Mouse (Mus musculus) kidney, embryonic 16.5 days (tissue): Measurements from ENCODE around the gene Gm29609. TPM values are rescaled to one million over a fixed set of nuclear protein-coding genes. Genes with fewer than 3 reads are reported as not detected.

Experiments
- ATAC-seq: fragments of 200-750 bp; cut with Nextera tagmentation; 2 replicates; pipeline ENCODE4 v1.8.0; 2017; ENCODE audit warnings: moderate TSS enrichment; ENCODE audit not compliant: low FRiP score, low TSS enrichment
- H3K27ac ChIP-seq: fragments of 300-500 bp; sonication (generic); 2 replicates; pipeline ENCODE4 v1.5.1; 2014; ENCODE audit warnings: low read length
- H3K27me3 ChIP-seq: fragments of 300-500 bp; sonication (generic); 2 replicates; pipeline ENCODE4 v1.6.1; 2014; ENCODE audit warnings: low read length, control low read depth, mixed read lengths; ENCODE audit not compliant: insufficient read depth
- H3K36me3 ChIP-seq: fragments of 300-500 bp; sonication (generic); 2 replicates; pipeline ENCODE4 v1.6.1; 2014; ENCODE audit warnings: low read length, control low read depth, mixed read lengths; ENCODE audit not compliant: insufficient read depth
- H3K4me1 ChIP-seq: fragments of 300-500 bp; sonication (generic); 2 replicates; pipeline ENCODE4 v1.6.1; 2014; ENCODE audit warnings: low read length, control low read depth, mixed read lengths; ENCODE audit not compliant: insufficient read depth
- H3K4me2 ChIP-seq: fragments of 300-500 bp; sonication (generic); replicated peaks from 2 replicates; pipeline ENCODE4 v1.6.1; 2014; ENCODE audit warnings: low read depth, low read length
- H3K4me3 ChIP-seq: fragments of 300-500 bp; sonication (generic); 2 replicates; pipeline ENCODE4 v1.5.1; 2014; ENCODE audit warnings: mild to moderate bottlenecking, low read length
- H3K9ac ChIP-seq: fragments of 300-500 bp; sonication (generic); replicated peaks from 2 replicates; pipeline ENCODE4 v1.6.1; 2014; ENCODE audit warnings: low read length
- H3K9me3 ChIP-seq: fragments of 300-500 bp; sonication (generic); 2 replicates; pipeline ENCODE4 v1.6.1; 2016; ENCODE audit warnings: low read length, control low read depth
- WGBS: fragments of 180-500 bp; shearing (Covaris S2); extraction: QIAGEN DNeasy Blood & Tissue Kit; methylation state at CpG from one replicate; pipeline ENCODE4 v1.1.7; 2014; 5-methylcytosine and 5-hydroxymethylcytosine counted together
- polyA plus RNA-seq: library from polyadenylated mRNA; unstranded; fragments of >200 nt; fragmentation: Nextera tagmentation; extraction: Ambion mirVana; gene quantifications from 2 replicates; pipeline ENCODE4 v1.2.1, GENCODE M21; 2015

Gene Gm29609
- polyA plus RNA-seq, 1 experiment from 2014 or later = 2.1 TPM

DNA sequence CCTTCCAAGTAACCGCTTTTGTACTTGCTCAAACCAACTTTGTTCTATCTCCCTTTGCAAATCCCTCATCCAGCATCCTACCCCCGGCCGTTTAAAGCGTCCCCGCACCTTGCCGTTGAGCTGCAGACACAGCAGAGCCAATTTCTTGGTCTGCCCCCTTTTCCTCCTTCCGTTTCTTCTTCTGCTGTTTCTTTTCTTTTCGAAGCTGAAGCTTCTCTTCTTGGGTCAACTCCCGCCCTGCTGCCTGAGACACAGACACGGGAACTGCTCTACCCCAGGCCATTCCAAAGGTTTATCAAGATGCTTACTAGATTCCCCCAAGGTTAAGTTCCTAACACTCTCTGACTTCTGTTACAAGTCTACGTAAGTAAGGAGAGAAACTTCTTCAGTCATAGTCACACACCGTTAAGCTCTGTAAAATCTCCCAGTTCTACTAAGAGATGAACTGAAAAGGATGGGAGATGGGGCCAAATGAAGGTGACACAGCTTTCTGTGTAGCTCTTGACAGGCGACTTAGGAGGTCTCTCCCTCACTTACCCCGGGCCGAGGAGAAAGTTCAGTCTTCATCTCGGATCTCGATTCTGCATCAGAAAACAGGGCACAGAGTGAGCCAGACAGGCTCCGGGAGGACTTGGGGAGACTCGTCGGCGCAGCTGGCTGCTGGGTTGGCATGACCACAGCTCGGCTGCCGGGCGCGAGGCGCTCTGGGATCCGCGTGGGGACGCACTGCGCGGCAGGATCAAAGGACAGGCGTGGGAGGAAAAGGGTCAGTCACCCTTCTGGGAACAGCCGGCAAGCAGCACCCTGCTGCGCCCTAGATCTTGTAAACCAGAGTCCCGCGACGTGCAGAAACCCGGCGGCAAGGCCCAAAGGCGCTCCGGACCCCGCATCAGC lies 12.6 kb upstream of the Gm29609 start:
- peak overlapping the region; percentile 86 for H3K9ac ChIP-seq
- peaks cover 17% of the 10 kb centered on the region for H3K4me1 ChIP-seq
- peaks cover 55% of the 10 kb centered on the region for H3K36me3 ChIP-seq
- peak overlapping the region; percentile 80 for H3K4me3 ChIP-seq
- peak overlapping the region; percentile 82 for H3K4me2 ChIP-seq
- WGBS = 11% methylated on average over 42 of the region's 42 CpGs
- no peaks in the 10 kb centered on the region for H3K27me3 ChIP-seq
- no peak; the same call in 1 of the 2 replicates for ATAC-seq
- H3K27ac ChIP-seq = peak overlapping the region; percentile 88
- no peaks in the 10 kb centered on the region for H3K9me3 ChIP-seq

DNA sequence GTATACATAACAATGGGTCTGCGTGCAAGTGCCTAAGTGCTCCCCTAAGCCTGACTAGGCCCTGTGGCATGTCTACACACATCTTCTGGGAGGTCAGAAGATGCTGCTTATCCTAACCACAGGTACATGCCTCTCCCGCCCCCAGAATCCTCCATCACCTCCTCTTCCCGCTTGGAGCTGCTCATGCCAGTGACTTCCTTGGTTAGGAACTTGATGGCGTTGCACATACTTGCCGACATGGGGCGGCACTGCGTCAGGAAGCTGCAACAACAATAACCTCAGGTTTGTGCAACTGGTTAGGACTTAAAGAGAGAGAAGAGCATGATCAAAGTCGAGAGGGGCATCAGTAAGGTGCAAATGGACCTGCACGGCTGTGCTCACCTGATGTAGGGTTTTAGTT lies 10.5 kb upstream of the Gm29609 start:
- H3K4me2 ChIP-seq = no peak overlapping the region
- no peak overlapping the region for H3K27ac ChIP-seq
- H3K4me3 ChIP-seq = no peak overlapping the region
- H3K27me3 ChIP-seq = no peaks in the 10 kb centered on the region
- peaks cover 17% of the 10 kb centered on the region for H3K4me1 ChIP-seq
- H3K36me3 ChIP-seq = peaks cover 40% of the 10 kb centered on the region
- 87% methylated on average over 9 of the region's 9 CpGs for WGBS
- H3K9me3 ChIP-seq = no peaks in the 10 kb centered on the region
- no peak overlapping the region for H3K9ac ChIP-seq
- no peak for ATAC-seq

GRCm38 (mm10) chr5:31188223-31188840 lies 8.6 kb upstream of the Gm29609 start:
- WGBS = 75% methylated on average over 4 of the region's 4 CpGs
- H3K4me3 ChIP-seq = no peak overlapping the region
- H3K27ac ChIP-seq = no peak overlapping the region
- peaks cover 10% of the 10 kb centered on the region; the same call in 1 of the 2 replicates for H3K4me1 ChIP-seq
- H3K9ac ChIP-seq = no peak overlapping the region
- H3K27me3 ChIP-seq = no peaks in the 10 kb centered on the region
- no peaks in the 10 kb centered on the region for H3K9me3 ChIP-seq
- no peak overlapping the region for H3K4me2 ChIP-seq
- peaks cover 36% of the 10 kb centered on the region for H3K36me3 ChIP-seq
- ATAC-seq = no peak

- 63% methylated on average over 4 of the region's 4 CpGs for WGBS
- H3K36me3 ChIP-seq = peaks cover 15% of the 10 kb centered on the region
- no peak overlapping the region for H3K9ac ChIP-seq
- H3K4me2 ChIP-seq = no peak overlapping the region
- H3K27me3 ChIP-seq = no peaks in the 10 kb centered on the region
- H3K4me1 ChIP-seq = peaks cover 7% of the 10 kb centered on the region
- no peak overlapping the region for H3K27ac ChIP-seq
- no peak overlapping the region for H3K4me3 ChIP-seq
- H3K9me3 ChIP-seq = no peaks in the 10 kb centered on the region
- ATAC-seq = no peak
Observed at GRCm38 (mm10) chr5:31183678-31184077, 4.0 kb upstream of the Gm29609 start.

GRCm38 (mm10) chr5:31181183-31181770 lies 1.6 kb upstream of the Gm29609 start:
- Histone ChIP-seq H3K27me3 (no peaks in the 10 kb centered on the region), H3K4me1 (peaks cover 8% of the 10 kb centered on the region), H3K4me2 (no peak overlapping the region), H3K9ac (no peak overlapping the region), H3K4me3 (no peak overlapping the region), H3K27ac (no peak overlapping the region), H3K9me3 (no peaks in the 10 kb centered on the region), H3K36me3 (no peaks in the 10 kb centered on the region)
- 91% methylated on average over 9 of the region's 9 CpGs for WGBS
- no peak for ATAC-seq

DNA sequence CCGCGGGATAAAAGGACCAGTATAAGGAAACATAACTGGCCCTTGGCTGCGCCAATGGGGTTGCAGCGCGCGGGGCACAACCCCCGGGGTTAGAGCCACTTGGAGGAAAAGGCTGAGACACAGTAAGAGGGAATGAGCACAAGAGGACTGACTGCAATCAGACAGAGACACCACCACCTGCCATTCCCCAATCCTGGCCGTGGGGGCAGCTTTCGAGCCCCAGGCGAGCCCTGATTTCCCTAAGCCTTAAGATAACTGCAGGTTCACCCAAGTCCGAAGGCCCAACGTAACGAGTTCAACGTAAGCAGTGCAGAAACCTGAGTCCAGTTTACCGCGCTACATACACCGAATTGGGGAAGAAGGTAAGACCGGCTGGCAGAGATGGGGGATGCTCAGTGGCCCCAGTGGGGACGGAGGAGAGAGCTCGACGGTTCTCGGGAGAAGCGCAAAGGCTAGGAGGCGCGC lies 378 bp downstream of the Gm29609 start:
- Histone ChIP-seq H3K4me1 (peaks cover 8% of the 10 kb centered on the region), H3K4me3 (peak overlapping the region; percentile 99), H3K27ac (peak overlapping the region; percentile 99), H3K27me3 (no peaks in the 10 kb centered on the region), H3K4me2 (peak overlapping the region; percentile 93), H3K9ac (peak overlapping the region; percentile 91), H3K9me3 (no peaks in the 10 kb centered on the region), H3K36me3 (0 out of 2 replicates have a peak, but pooled peaks cover under 1% of the 10 kb centered on the region)
- peak; percentile 62 for ATAC-seq
- under 1% methylated on average over 25 of the region's 25 CpGs for WGBS

GRCm38 (mm10) chr5:31168630-31169029 lies 11.1 kb downstream of the Gm29609 start:
- Histone ChIP-seq H3K36me3 (peaks cover 78% of the 10 kb centered on the region), H3K9me3 (no peaks in the 10 kb centered on the region), H3K4me1 (no peaks in the 10 kb centered on the region), H3K4me3 (no peak overlapping the region), H3K4me2 (no peak overlapping the region), H3K9ac (no peak overlapping the region), H3K27me3 (no peaks in the 10 kb centered on the region), H3K27ac (no peak overlapping the region)
- no peak for ATAC-seq
- WGBS = 91% methylated on average over 4 of the region's 4 CpGs

- Histone ChIP-seq H3K4me1 (no peaks in the 10 kb centered on the region), H3K4me3 (no peak overlapping the region), H3K9me3 (no peaks in the 10 kb centered on the region), H3K27ac (no peak overlapping the region), H3K9ac (no peak overlapping the region), H3K4me2 (no peak overlapping the region), H3K36me3 (peaks cover 72% of the 10 kb centered on the region), H3K27me3 (no peaks in the 10 kb centered on the region)
- 96% methylated on average over 1 of the region's 1 CpGs for WGBS
- ATAC-seq = no peak
Observed at GRCm38 (mm10) chr5:31164878-31165277, 14.8 kb downstream of the Gm29609 start.

DNA sequence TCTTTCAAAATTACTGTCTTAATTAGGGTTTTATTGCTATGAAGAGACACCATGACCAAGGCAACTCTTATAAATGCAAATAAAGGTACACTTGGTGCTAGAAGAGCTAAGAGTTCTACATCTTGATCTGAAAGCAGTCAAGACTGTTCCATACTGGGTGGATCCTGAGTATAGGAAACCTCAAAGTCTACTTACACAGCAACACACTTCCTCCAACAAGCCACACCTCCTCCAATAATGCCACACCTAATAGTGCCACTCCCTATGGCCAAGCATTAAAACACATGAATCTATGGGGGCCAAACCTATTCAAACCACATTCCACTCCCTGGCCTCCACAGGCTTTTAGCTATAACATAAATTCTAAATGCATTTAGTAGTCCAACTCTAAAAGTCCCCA lies 17.2 kb downstream of the Gm29609 start:
- Histone ChIP-seq H3K9me3 (no peaks in the 10 kb centered on the region), H3K4me3 (no peak overlapping the region), H3K27ac (no peak overlapping the region)

More for the DNA sequence above, 17.2 kb downstream of the Gm29609 start:
- Histone ChIP-seq H3K27me3 (no peaks in the 10 kb centered on the region), H3K4me1 (no peaks in the 10 kb centered on the region), H3K4me2 (no peak overlapping the region), H3K9ac (no peak overlapping the region), H3K36me3 (peaks cover 73% of the 10 kb centered on the region)
- ATAC-seq = no peak
